Mouse (Mus musculus) MEL (cell line): ENCODE measurements around the gene Ebf3.

Source experiments
- CTCF ChIP-seq, 3 experiments: IDR thresholded peaks in 2 of 3; conservative IDR thresholded peaks in 1 of 3; 2 replicates each; pipeline ENCODE4 v1.5.1; 2011 to 2012; ENCODE audit warnings: low read length in 3 of 3, low read depth in 2 of 3, mild to moderate bottlenecking in 2 of 3, improper control_type of control experiment in 1 of 3, inconsistent platforms in 1 of 3, mixed read lengths in 1 of 3, moderate library complexity in 1 of 3; ENCODE audit not compliant: control insufficient read depth in 1 of 3, insufficient read depth in 1 of 3, poor library complexity in 1 of 3, severe bottlenecking in 1 of 3
- EP300 ChIP-seq, 2 experiments: IDR thresholded peaks; 2 replicates each; pipeline ENCODE4 v1.6.1; 2011; ENCODE audit warnings: improper control_type of control experiment in 2 of 2, low read length in 2 of 2, low read depth in 1 of 2, mild to moderate bottlenecking in 1 of 2
- ETS1 ChIP-seq: IDR thresholded peaks from 2 replicates; pipeline ENCODE4 v1.6.1; 2012; ENCODE audit warnings: low read depth, mild to moderate bottlenecking, inconsistent platforms, low read length, improper control_type of control experiment, moderate library complexity
- GATA1 ChIP-seq: IDR thresholded peaks from 2 replicates; pipeline ENCODE4 v1.6.1; 2011; ENCODE audit warnings: low read depth, low read length, improper control_type of control experiment
- HCFC1 ChIP-seq: IDR thresholded peaks from 2 replicates; pipeline ENCODE4 v1.6.1; 2012; ENCODE audit warnings: low read depth, mild to moderate bottlenecking, inconsistent platforms, low read length, improper control_type of control experiment, moderate library complexity
- MAX ChIP-seq: IDR thresholded peaks from 2 replicates; pipeline ENCODE4 v1.6.1; 2011; ENCODE audit warnings: low read length, improper control_type of control experiment
- MAZ ChIP-seq: IDR thresholded peaks from 2 replicates; pipeline ENCODE4 v1.6.1; 2012; ENCODE audit warnings: low read depth, mild to moderate bottlenecking, inconsistent platforms, low read length, improper control_type of control experiment
- MYC ChIP-seq: IDR thresholded peaks from 2 replicates; pipeline ENCODE4 v1.6.1; 2011; ENCODE audit warnings: low read depth, mild to moderate bottlenecking, low read length, improper control_type of control experiment, moderate library complexity
- POLR2A ChIP-seq, 2 experiments: IDR thresholded peaks; 2 replicates each; pipeline ENCODE4 v1.6.1; 2011 to 2012; ENCODE audit warnings: low read length in 2 of 2, mild to moderate bottlenecking in 2 of 2, control low read depth in 1 of 2, improper control_type of control experiment in 1 of 2, low read depth in 1 of 2, moderate library complexity in 1 of 2; ENCODE audit not compliant: control insufficient read depth in 1 of 2, insufficient read depth in 1 of 2, poor library complexity in 1 of 2
- POLR2AphosphoS5 ChIP-seq: IDR thresholded peaks from 2 replicates; pipeline ENCODE4 v1.6.1; 2012; ENCODE audit warnings: low read depth, borderline replicate concordance, mild to moderate bottlenecking, inconsistent platforms, low read length, moderate library complexity, mixed read lengths
- UBTF ChIP-seq: IDR thresholded peaks from 2 replicates; pipeline ENCODE4 v1.6.1; 2012; ENCODE audit warnings: low read depth, mild to moderate bottlenecking, inconsistent platforms, low read length, improper control_type of control experiment, moderate library complexity, borderline replicate concordance; ENCODE audit not compliant: insufficient read depth
- USF1 ChIP-seq: IDR thresholded peaks from 2 replicates; pipeline ENCODE4 v1.6.1; 2014; ENCODE audit warnings: low read depth, mild to moderate bottlenecking, inconsistent platforms, low read length, improper control_type of control experiment, moderate library complexity
- ZKSCAN1 ChIP-seq: IDR thresholded peaks from 2 replicates; pipeline ENCODE4 v1.6.1; 2012; ENCODE audit warnings: low read depth, mild to moderate bottlenecking, inconsistent platforms, low read length, improper control_type of control experiment, moderate library complexity

- no peak for TF ChIP-seq MYC
- no peak for TF ChIP-seq GATA1
- no peak for TF ChIP-seq USF1
- TF ChIP-seq POLR2A (IDR thresholded peaks at IDR 0.05; ENCODE audit: control insufficient read depth in 1 of 2, insufficient read depth in 1 of 2, low read depth in 1 of 2, low read length in 2 of 2, poor library complexity in 1 of 2): no peak
- TF ChIP-seq HCFC1: no peak
- TF ChIP-seq ZKSCAN1: no peak
- TF ChIP-seq MAX: no peak
- no peak for TF ChIP-seq MAZ
- no peak for TF ChIP-seq UBTF
- no peak for TF ChIP-seq EP300 (IDR thresholded peaks at IDR 0.05; ENCODE audit: low read depth in 1 of 2, low read length in 2 of 2)
- no peak for TF ChIP-seq CTCF (IDR thresholded peaks at IDR 0.05 in 2 of 3, conservative IDR thresholded peaks at IDR 0.05 in 1 of 3; ENCODE audit: control insufficient read depth in 1 of 3, insufficient read depth in 1 of 3, low read depth in 2 of 3, low read length in 3 of 3, poor library complexity in 1 of 3, severe bottlenecking in 1 of 3)
- TF ChIP-seq POLR2AphosphoS5: no peak
- no peak for TF ChIP-seq ETS1
Observed at GRCm38 (mm10) chr7:137191889-137192288, 122.4 kb downstream of the Ebf3 start.
